Mouse (Mus musculus) limb, embryonic 11.5 days (tissue): ENCODE results near the gene Olfr291. TPM values are rescaled to one million over a fixed set of nuclear protein-coding genes. Genes with fewer than 3 reads are reported as not detected.

ENCODE experiments used
- ATAC-seq: fragments of 200-750 bp; cut with Nextera tagmentation; 2 replicates; pipeline ENCODE4 v1.8.0; 2017; ENCODE audit warnings: low read depth; ENCODE audit not compliant: insufficient number of reproducible peaks, low FRiP score, low TSS enrichment
- DNase-seq: peaks from one replicate; pipeline ENCODE4 v3.0.0-alpha.2; 2015; ENCODE audit warnings: low spot score
- H3K27ac ChIP-seq: fragments of 300-500 bp; sonication (generic); replicated peaks from 2 replicates; pipeline ENCODE4 v1.5.1; 2014; ENCODE audit warnings: low read depth, mild to moderate bottlenecking, low read length
- H3K27me3 ChIP-seq: fragments of 300-500 bp; sonication (generic); 2 replicates; pipeline ENCODE4 v1.6.1; 2014; ENCODE audit warnings: mild to moderate bottlenecking, low read length, mixed read lengths; ENCODE audit not compliant: control insufficient read depth, insufficient read depth
- H3K36me3 ChIP-seq: fragments of 300-500 bp; sonication (generic); 2 replicates; pipeline ENCODE4 v1.6.1; 2014; ENCODE audit warnings: mild to moderate bottlenecking, low read length, moderate library complexity, mixed read lengths; ENCODE audit not compliant: control insufficient read depth, insufficient read depth
- H3K4me1 ChIP-seq: fragments of 300-500 bp; sonication (generic); 2 replicates; pipeline ENCODE4 v1.6.1; 2014; ENCODE audit warnings: low read length, mixed read lengths; ENCODE audit not compliant: control insufficient read depth, insufficient read depth
- H3K4me2 ChIP-seq: fragments of 300-500 bp; sonication (generic); 2 replicates; pipeline ENCODE4 v1.6.1; 2014; ENCODE audit warnings: low read depth, mild to moderate bottlenecking, moderate library complexity; ENCODE audit not compliant: severe bottlenecking
- H3K4me3 ChIP-seq: fragments of 300-500 bp; sonication (generic); 2 replicates; pipeline ENCODE4 v1.5.1; 2014; ENCODE audit warnings: low read depth, low read length
- H3K9ac ChIP-seq: fragments of 300-500 bp; sonication (generic); 2 replicates; pipeline ENCODE4 v1.6.1; 2014; ENCODE audit warnings: mild to moderate bottlenecking, low read length
- H3K9me3 ChIP-seq: fragments of 300-500 bp; sonication (generic); 2 replicates; pipeline ENCODE4 v1.6.1; 2016; ENCODE audit warnings: low read length; ENCODE audit not compliant: control insufficient read depth
- WGBS: fragments of 180-500 bp; shearing (Covaris S2); extraction: QIAGEN DNeasy Blood & Tissue Kit; methylation state at CpG from one replicate; pipeline ENCODE4 v1.1.7; 2014; 5-methylcytosine and 5-hydroxymethylcytosine counted together
- polyA plus RNA-seq: library from polyadenylated mRNA; unstranded; fragments of >200 nt; fragmentation: Nextera tagmentation; extraction: Ambion mirVana; gene quantifications from 2 replicates; pipeline ENCODE4 v1.2.1, GENCODE M21; 2014

Olfr291 gene
- not detected in 2 replicates for polyA plus RNA-seq

DNA sequence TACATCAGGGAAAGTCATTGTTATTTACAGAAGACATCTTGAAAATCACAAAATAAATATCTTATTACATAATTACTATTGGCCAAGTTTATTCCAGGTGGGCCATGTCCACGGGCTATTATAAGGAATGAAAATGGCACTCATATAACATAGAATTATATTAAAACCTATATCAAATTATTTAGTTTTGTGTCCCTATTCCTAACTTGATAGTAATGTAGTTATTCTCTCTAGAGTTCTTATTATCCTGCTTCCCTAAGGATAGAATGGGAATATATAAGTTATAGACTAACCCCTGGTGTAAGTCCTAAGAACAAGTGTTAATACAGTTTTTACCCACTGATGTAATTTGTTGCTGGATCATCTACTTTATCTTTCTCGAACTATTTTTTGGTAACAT is at the start of gene Olfr291:
Gene Olfr291, plus strand, starts transcription at position 301 of the 400 bp plus-strand sequence.
- no peak for ATAC-seq

DNA sequence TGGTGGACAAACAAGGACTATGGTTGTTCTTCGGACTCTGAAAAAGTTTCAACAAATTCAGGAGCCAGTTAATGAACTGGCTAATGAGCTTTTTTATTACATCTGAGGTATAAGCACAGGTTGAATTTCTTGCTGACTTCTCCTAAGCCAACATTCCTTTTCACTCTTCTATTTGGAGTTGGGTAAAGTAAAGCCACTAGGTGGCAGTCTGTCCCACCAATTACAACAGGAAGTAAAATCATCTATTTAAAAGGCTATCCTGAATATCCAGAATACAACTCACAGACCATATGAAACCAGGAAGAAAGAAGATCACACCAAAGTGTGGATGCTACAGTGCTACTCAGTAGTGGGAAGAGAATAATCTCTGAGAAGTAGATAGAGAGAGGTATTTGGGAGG is 48.1 kb upstream of the Olfr291 start:
- Histone ChIP-seq H3K4me1 (no peaks in the 10 kb centered on the region), H3K4me2 (no peak overlapping the region), H3K9ac (no peak overlapping the region), H3K9me3 (no peaks in the 10 kb centered on the region), H3K27ac (no peak overlapping the region), H3K4me3 (no peak overlapping the region), H3K36me3 (no peaks in the 10 kb centered on the region), H3K27me3 (no peaks in the 10 kb centered on the region)
- DNase-seq (no peak), ATAC-seq (no peak)
- WGBS, result 46% methylated on average over 1 of the region's 1 CpGs

More for the DNA sequence above, at the start of gene Olfr291:
- no peaks in the 10 kb centered on the region for H3K36me3 ChIP-seq
- H3K27me3 ChIP-seq, result no peaks in the 10 kb centered on the region
- no peaks in the 10 kb centered on the region for H3K9me3 ChIP-seq
- no peak within 1 kb of the TSS for H3K4me2 ChIP-seq
- no peak within 1 kb of the TSS for H3K27ac ChIP-seq
- no peaks in the 10 kb centered on the region for H3K4me1 ChIP-seq
- WGBS, result 86% methylated on average over 2 of the region's 2 CpGs
- no peak within 1 kb of the TSS for H3K4me3 ChIP-seq
- H3K9ac ChIP-seq, result no peak within 1 kb of the TSS
- no peak for DNase-seq

GRCm38 (mm10) chr7:84806159-84806558 is 47.2 kb upstream of the Olfr291 start:
- WGBS, result 94% methylated on average over 4 of the region's 4 CpGs
- no peak overlapping the region for H3K9ac ChIP-seq
- H3K4me3 ChIP-seq, result no peak overlapping the region
- no peaks in the 10 kb centered on the region for H3K27me3 ChIP-seq
- H3K9me3 ChIP-seq, result no peaks in the 10 kb centered on the region
- DNase-seq (no peak), ATAC-seq (peak; percentile 26; the same call in 1 of the 2 replicates)
- H3K4me1 ChIP-seq, result no peaks in the 10 kb centered on the region
- H3K27ac ChIP-seq, result no peak overlapping the region
- H3K4me2 ChIP-seq, result no peak overlapping the region
- no peaks in the 10 kb centered on the region for H3K36me3 ChIP-seq

DNA sequence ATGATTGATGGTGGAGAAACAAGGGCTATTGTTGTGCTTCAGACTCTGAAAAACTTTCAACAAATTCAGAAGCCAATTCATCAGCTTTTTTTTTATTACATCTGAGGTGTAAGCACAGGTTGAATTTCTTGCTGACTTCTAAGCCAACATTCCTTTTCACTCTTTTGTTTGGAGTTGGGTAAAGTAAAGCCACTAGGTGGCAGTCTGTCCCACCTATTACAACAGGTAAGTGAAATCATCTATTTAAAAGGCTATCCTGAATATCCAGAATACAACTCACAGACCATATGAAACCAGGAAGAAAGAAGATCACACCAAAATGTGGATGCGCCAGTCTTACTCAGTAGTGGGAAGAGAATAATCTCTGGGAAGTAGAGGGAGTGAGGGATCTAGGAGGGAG is 31.2 kb downstream of the Olfr291 start:
- WGBS, result 66% methylated on average over 1 of the region's 1 CpGs
- no peaks in the 10 kb centered on the region for H3K36me3 ChIP-seq
- no peak for ATAC-seq
- H3K9me3 ChIP-seq, result no peaks in the 10 kb centered on the region
- H3K4me1 ChIP-seq, result no peaks in the 10 kb centered on the region
- DNase-seq, result no peak
- H3K4me2 ChIP-seq, result no peak overlapping the region
- H3K27ac ChIP-seq, result no peak overlapping the region
- H3K27me3 ChIP-seq, result no peaks in the 10 kb centered on the region
- no peak overlapping the region for H3K9ac ChIP-seq
- H3K4me3 ChIP-seq, result no peak overlapping the region

Other genes starting within 250 kb of the Olfr291 start
- gene Fah, start 246.8 kb upstream of the Olfr291 start, polyA plus RNA-seq, result 1.2 and 1.9 TPM in 2 replicates
- 197 and 215 TPM in 2 replicates for gene Zfand6, start 163.6 kb upstream of the Olfr291 start, polyA plus RNA-seq
- not detected in 2 replicates for gene Vmn2r65, start 110.6 kb downstream of the Olfr291 start, polyA plus RNA-seq
- gene Vmn2r66, start 158.7 kb downstream of the Olfr291 start, polyA plus RNA-seq, result not detected in 2 replicates